Mouse (Mus musculus): ENCODE data around the gene Gm11034.

GRCm38 (mm10) chr8:72187793-72188331 lies 25.6 kb downstream of the Gm11034 start:
- TF ChIP-seq CTCF (IDR thresholded peaks at IDR 0.05; ENCODE audit: control insufficient read depth, insufficient read depth, insufficient read length) (no peak), CEBPB (IDR thresholded peaks at IDR 0.05; ENCODE audit: low read depth) (no peak), MAX (IDR thresholded peaks at IDR 0.05) (no peak), MYOD1 (IDR thresholded peaks at IDR 0.05; ENCODE audit: control insufficient read depth, insufficient read length, low read depth) (no peak), MYOG (IDR thresholded peaks at IDR 0.05; ENCODE audit: control insufficient read depth, extremely low read depth, insufficient read length) (no peak), USF1 (IDR thresholded peaks at IDR 0.05; ENCODE audit: low read depth) (no peak)

Measured in C2C12 (cell line).